Mouse (Mus musculus): ENCODE measurements around the gene Gm17455. TPM values are rescaled to one million over a fixed set of nuclear protein-coding genes. Genes with fewer than 3 reads are reported as not detected.

Gm17455 gene
- 0.79 and 1.0 TPM in 2 replicates for polyA plus RNA-seq (2015; fragmentation: Nextera tagmentation; extraction: Ambion mirVana)

GRCm38 (mm10) chr10:60399449-60399848 is at the start of gene Gm17455:
Gene Gm17455 (plus strand): TSS chr10:60399726.
- ATAC-seq (ENCODE audit: low FRiP score, low read depth) = no peak
- 50% methylated on average over 7 of the region's 7 CpGs for WGBS
- H3K36me3 ChIP-seq = no peaks in the 10 kb centered on the region

GRCm38 (mm10) chr10:60350077-60350804 is 49.3 kb upstream of the Gm17455 start:
- Histone ChIP-seq H3K27ac (peak overlapping the region; percentile 81), H3K4me3 (peak overlapping the region; percentile 24)
- ATAC-seq (ENCODE audit: low FRiP score, low read depth) = 0 out of 2 replicates have a peak, but pooled peaks have one; percentile 16

More at GRCm38 (mm10) chr10:60399449-60399848, at the start of gene Gm17455:
- Histone ChIP-seq H3K4me1 (peaks cover 21% of the 10 kb centered on the region), H3K4me2 (replicated peaks) (no peak within 1 kb of the TSS), H3K27ac (no peak within 1 kb of the TSS; the same call in 1 of the 2 replicates), H3K9ac (no peak within 1 kb of the TSS), H3K27me3 (no peaks in the 10 kb centered on the region), H3K9me3 (no peaks in the 10 kb centered on the region), H3K4me3 (no peak within 1 kb of the TSS)

GRCm38 (mm10) chr10:60350805-60351167 is 48.7 kb upstream of the Gm17455 start:
- Histone ChIP-seq H3K4me1 (peaks cover 69% of the 10 kb centered on the region), H3K4me3 (peak overlapping the region; percentile 24), H3K27me3 (peaks cover 26% of the 10 kb centered on the region), H3K9me3 (no peaks in the 10 kb centered on the region), H3K27ac (peak overlapping the region; percentile 81), H3K4me2 (replicated peaks) (peak overlapping the region; percentile 43), H3K9ac (no peak overlapping the region), H3K36me3 (no peaks in the 10 kb centered on the region)
- 25% methylated on average over 3 of the region's 3 CpGs for WGBS
- ATAC-seq (ENCODE audit: low FRiP score, low read depth) = peak; percentile 71

More at GRCm38 (mm10) chr10:60350077-60350804, 49.3 kb upstream of the Gm17455 start:
- H3K27me3 ChIP-seq = peaks cover 26% of the 10 kb centered on the region
- H3K9me3 ChIP-seq = no peaks in the 10 kb centered on the region
- 33% methylated on average over 5 of the region's 5 CpGs for WGBS
- peak overlapping the region; percentile 43 for H3K4me2 ChIP-seq (replicated peaks)
- peaks cover 67% of the 10 kb centered on the region for H3K4me1 ChIP-seq
- H3K9ac ChIP-seq = peak overlapping the region; percentile 19; the same call in 1 of the 2 replicates
- H3K36me3 ChIP-seq = no peaks in the 10 kb centered on the region

- Histone ChIP-seq H3K27ac (peak overlapping the region; percentile 80), H3K4me3 (no peak overlapping the region), H3K9ac (no peak overlapping the region), H3K27me3 (peaks cover 21% of the 10 kb centered on the region), H3K36me3 (no peaks in the 10 kb centered on the region), H3K4me2 (replicated peaks) (peak overlapping the region; percentile 43), H3K4me1 (peaks cover 65% of the 10 kb centered on the region), H3K9me3 (no peaks in the 10 kb centered on the region)
- WGBS = 11% methylated on average over 3 of the region's 3 CpGs
- peak; percentile 29; the same call in 1 of the 2 replicates for ATAC-seq (ENCODE audit: low FRiP score, low read depth)
Measured at GRCm38 (mm10) chr10:60351248-60351647, 48.3 kb upstream of the Gm17455 start.

GRCm38 (mm10) chr10:60351761-60352455 is 47.6 kb upstream of the Gm17455 start:
- WGBS = 27% methylated on average over 7 of the region's 7 CpGs
- Histone ChIP-seq H3K4me2 (replicated peaks) (no peak overlapping the region), H3K4me1 (peaks cover 59% of the 10 kb centered on the region)

GRCm38 (mm10) chr10:60353241-60354002 is 46.1 kb upstream of the Gm17455 start:
- H3K27ac ChIP-seq = peak overlapping the region; percentile 6; the same call in 1 of the 2 replicates
- WGBS = 57% methylated on average over 5 of the region's 5 CpGs
- no peak overlapping the region for H3K4me3 ChIP-seq
- no peak for ATAC-seq (ENCODE audit: low FRiP score, low read depth)
- peaks cover 51% of the 10 kb centered on the region for H3K4me1 ChIP-seq
- no peaks in the 10 kb centered on the region for H3K9me3 ChIP-seq
- no peak overlapping the region for H3K9ac ChIP-seq
- H3K27me3 ChIP-seq = peaks cover 3% of the 10 kb centered on the region; the same call in 1 of the 2 replicates
- H3K4me2 ChIP-seq (replicated peaks) = no peak overlapping the region
- H3K36me3 ChIP-seq = no peaks in the 10 kb centered on the region

More at GRCm38 (mm10) chr10:60351761-60352455, 47.6 kb upstream of the Gm17455 start:
- Histone ChIP-seq H3K27me3 (peaks cover 16% of the 10 kb centered on the region), H3K36me3 (no peaks in the 10 kb centered on the region), H3K4me3 (no peak overlapping the region), H3K27ac (peak overlapping the region; percentile 80), H3K9me3 (no peaks in the 10 kb centered on the region), H3K9ac (no peak overlapping the region)
- 0 out of 2 replicates have a peak, but pooled peaks have one; percentile 45 for ATAC-seq (ENCODE audit: low FRiP score, low read depth)

GRCm38 (mm10) chr10:60354003-60354325 is 45.6 kb upstream of the Gm17455 start:
- no peak overlapping the region; the same call in 1 of the 2 replicates for H3K27ac ChIP-seq

GRCm38 (mm10) chr10:60354881-60355677 is 44.4 kb upstream of the Gm17455 start:
- Histone ChIP-seq H3K4me1 (peaks cover 40% of the 10 kb centered on the region), H3K4me2 (replicated peaks) (no peak overlapping the region), H3K27ac (no peak overlapping the region; the same call in 1 of the 2 replicates), H3K27me3 (no peaks in the 10 kb centered on the region), H3K36me3 (no peaks in the 10 kb centered on the region), H3K4me3 (no peak overlapping the region), H3K9ac (no peak overlapping the region), H3K9me3 (no peaks in the 10 kb centered on the region)
- ATAC-seq (ENCODE audit: low FRiP score, low read depth) = no peak
- 60% methylated on average over 11 of the region's 11 CpGs for WGBS

More at GRCm38 (mm10) chr10:60354003-60354325, 45.6 kb upstream of the Gm17455 start:
- no peak overlapping the region for H3K9ac ChIP-seq
- H3K9me3 ChIP-seq = no peaks in the 10 kb centered on the region
- H3K4me1 ChIP-seq = peaks cover 49% of the 10 kb centered on the region
- peaks cover 1% of the 10 kb centered on the region; the same call in 1 of the 2 replicates for H3K27me3 ChIP-seq
- H3K4me3 ChIP-seq = no peak overlapping the region
- no peaks in the 10 kb centered on the region for H3K36me3 ChIP-seq
- WGBS = 95% methylated on average over 4 of the region's 4 CpGs
- no peak overlapping the region for H3K4me2 ChIP-seq (replicated peaks)
- ATAC-seq (ENCODE audit: low FRiP score, low read depth) = no peak

- no peaks in the 10 kb centered on the region for H3K27me3 ChIP-seq
- H3K4me2 ChIP-seq (replicated peaks) = no peak overlapping the region
- H3K9ac ChIP-seq = no peak overlapping the region
- no peak for ATAC-seq (ENCODE audit: low FRiP score, low read depth)
- peaks cover 40% of the 10 kb centered on the region for H3K4me1 ChIP-seq
- no peak overlapping the region for H3K4me3 ChIP-seq
- no peaks in the 10 kb centered on the region for H3K9me3 ChIP-seq
- H3K27ac ChIP-seq = no peak overlapping the region
- H3K36me3 ChIP-seq = no peaks in the 10 kb centered on the region
- 84% methylated on average over 4 of the region's 4 CpGs for WGBS
Measured at GRCm38 (mm10) chr10:60357441-60357840, 42.1 kb upstream of the Gm17455 start.

- Histone ChIP-seq H3K4me2 (replicated peaks) (no peak overlapping the region), H3K4me3 (no peak overlapping the region), H3K9ac (no peak overlapping the region), H3K27ac (no peak overlapping the region), H3K27me3 (no peaks in the 10 kb centered on the region), H3K36me3 (no peaks in the 10 kb centered on the region), H3K9me3 (no peaks in the 10 kb centered on the region), H3K4me1 (peaks cover 40% of the 10 kb centered on the region)
- ATAC-seq (ENCODE audit: low FRiP score, low read depth) = no peak
- WGBS = 93% methylated on average over 14 of the region's 14 CpGs
Measured at GRCm38 (mm10) chr10:60357901-60358300, 41.6 kb upstream of the Gm17455 start.

- no peak overlapping the region for H3K4me2 ChIP-seq (replicated peaks)
- no peak for ATAC-seq (ENCODE audit: low FRiP score, low read depth)
- WGBS = 49% methylated on average over 4 of the region's 4 CpGs
- no peak overlapping the region for H3K9ac ChIP-seq
- no peaks in the 10 kb centered on the region for H3K27me3 ChIP-seq
- H3K4me3 ChIP-seq = no peak overlapping the region
- no peaks in the 10 kb centered on the region for H3K9me3 ChIP-seq
- no peak overlapping the region for H3K27ac ChIP-seq
- H3K36me3 ChIP-seq = no peaks in the 10 kb centered on the region
- peaks cover 36% of the 10 kb centered on the region for H3K4me1 ChIP-seq
Measured at GRCm38 (mm10) chr10:60358776-60359175, 40.8 kb upstream of the Gm17455 start.

Measured in limb, embryonic 13.5 days (tissue).